Mouse (Mus musculus): ENCODE data around the gene Cxcr4.

GRCm38 (mm10) chr1:128590816-128591720 lies 1.0 kb downstream of the Cxcr4 start:
- no peak for TF ChIP-seq CTCF (IDR thresholded peaks at IDR 0.05)
- no peak for TF ChIP-seq EP300 (IDR thresholded peaks at IDR 0.05)

Measured in lung, postnatal 0 days (tissue).